Comparison of ENCODE assay signal across 8 mouse cellular contexts in the genomic region with DNA sequence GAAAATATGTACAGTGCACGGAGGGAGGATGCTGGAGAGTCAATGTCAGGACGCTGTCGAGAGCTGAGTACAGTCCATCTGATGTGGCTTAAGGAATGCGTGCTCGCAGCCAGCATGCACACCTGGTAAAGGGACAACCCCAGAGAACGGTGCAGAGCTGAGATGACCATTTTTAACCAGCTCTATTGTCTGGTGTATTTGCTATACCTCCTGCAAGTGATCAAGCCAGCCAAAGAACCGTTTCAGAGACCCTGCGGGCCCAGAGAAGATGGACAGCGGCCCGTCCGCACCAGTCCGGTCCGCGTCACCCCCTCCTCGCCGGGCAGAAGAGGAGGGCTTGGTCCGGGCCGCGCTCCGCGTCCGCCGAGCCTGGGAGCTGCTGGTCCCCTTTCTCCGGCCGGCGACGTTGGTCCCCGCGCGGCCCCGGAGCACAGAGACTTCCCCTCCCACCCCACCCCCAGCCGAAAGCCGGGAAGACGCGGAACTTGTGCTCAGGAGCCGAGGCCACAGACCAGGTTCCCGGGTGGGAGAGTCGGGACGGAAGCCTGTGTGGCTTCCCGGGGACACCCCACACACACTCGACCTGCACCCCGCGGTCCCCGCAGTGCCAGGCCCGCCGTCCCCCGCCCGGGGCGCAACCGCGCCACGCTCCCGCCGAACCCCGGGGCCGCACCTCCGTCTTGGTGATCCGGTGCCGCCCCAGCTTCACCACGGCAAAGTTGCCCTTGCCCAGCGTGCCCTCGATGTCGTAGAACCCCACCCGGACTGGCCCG. TPM values are rescaled to one million over a fixed set of nuclear protein-coding genes. Genes with fewer than 3 reads are reported as not detected.
DNase-seq lines count a peak whose midpoint lies in the region; ATAC-seq and TF ChIP-seq lines count a peak whose summit lies in the region.

No protein-coding gene starts in this region.

- H3K27me3 ChIP-seq in Patski, result no peaks in the 10 kb centered on the region
- H3K27me3 ChIP-seq in hindbrain, embryonic 15.5 days, result no peaks in the 10 kb centered on the region
- no peaks in the 10 kb centered on the region for H3K27me3 ChIP-seq in liver, embryonic 11.5 days (replicated peaks; ENCODE audit: control insufficient read depth, insufficient read depth, low read length)

- CTCF ChIA-PET in Patski (lab: Charles Lee), result interaction anchor here (0.9 to 3.0 kb wide), 5 partner anchors 10 to 160 kb away, joined by 3 to 33 read pairs (median 3); no protein-coding TSS in a partner anchor

- H3K36me3 ChIP-seq in hindbrain, embryonic 15.5 days, result no peaks in the 10 kb centered on the region
- H3K36me3 ChIP-seq in liver, embryonic 11.5 days (ENCODE audit: control insufficient read depth, insufficient read depth, low read length), result no peaks in the 10 kb centered on the region

- H3K4me1 ChIP-seq in hindbrain, embryonic 15.5 days (replicated peaks), result peaks cover 19% of the 10 kb centered on the region
- peaks cover 6% of the 10 kb centered on the region; the same call in 1 of the 2 replicates for H3K4me1 ChIP-seq in liver, embryonic 11.5 days (replicated peaks; ENCODE audit: control insufficient read depth, insufficient read depth, low read length)

- in situ Hi-C loops in Patski (cut with MboI; ENCODE audit: low pct_unique_long_range_greater_than_20kb), result loop anchor here (5.0 to 25.0 kb wide), 2 partner anchors 156 to 321 kb away; no protein-coding TSS in a partner anchor

- peak; percentile 49 for ATAC-seq in Patski
- peak; percentile 49 for ATAC-seq in erythroblast, adult 5-6 weeks (replicated peaks; ENCODE audit: low FRiP score, poor library complexity, severe bottlenecking)
- peak; percentile 43 for ATAC-seq in hindbrain, embryonic 15.5 days (ENCODE audit: low FRiP score, low read depth)
- peak; percentile 61 for ATAC-seq in liver, embryonic 11.5 days (replicated peaks; ENCODE audit: low FRiP score)

- H3K9me3 ChIP-seq in hindbrain, embryonic 15.5 days, result no peaks in the 10 kb centered on the region
- no peaks in the 10 kb centered on the region for H3K9me3 ChIP-seq in liver, embryonic 11.5 days (ENCODE audit: control insufficient read depth, low read length)

- H3K9ac ChIP-seq in hindbrain, embryonic 15.5 days, result peak overlapping the region; percentile 93
- peak overlapping the region; percentile 92 for H3K9ac ChIP-seq in liver, embryonic 11.5 days (ENCODE audit: low read depth, low read length)

- no peak for TF ChIP-seq CTCF in left cerebral cortex, adult 2 months (IDR thresholded peaks at IDR 0.05)
- no peak for TF ChIP-seq CTCF in Patski (IDR thresholded peaks at IDR 0.05)

- H3K27ac ChIP-seq in left cerebral cortex, adult 2 months, result peak overlapping the region; percentile 98
- H3K27ac ChIP-seq in hindbrain, embryonic 15.5 days (replicated peaks), result peak overlapping the region; percentile 84
- peak overlapping the region; percentile 89 for H3K27ac ChIP-seq in liver, embryonic 11.5 days (ENCODE audit: low read depth, low read length)

- peak overlapping the region; percentile 70 for H3K4me2 ChIP-seq in hindbrain, embryonic 15.5 days
- peak overlapping the region; percentile 93 for H3K4me2 ChIP-seq in liver, embryonic 11.5 days

- DNase-seq in left cerebral cortex, adult 2 months (ENCODE audit: extremely low spot score in 1 of 2, low spot score in 2 of 2), result no peak
- no peak for DNase-seq in left cerebral cortex, adult 11 months (ENCODE audit: low spot score)
- no peak for DNase-seq in Patski (ENCODE audit: low read depth, low spot score)
- no peak for DNase-seq in liver, embryonic 11.5 days (ENCODE audit: low spot score)
- peak; percentile 6 for DNase-seq in natural killer cell, adult 2 months (ENCODE audit: low spot score in 2 of 2)
- no peak for DNase-seq in ovary, postnatal 36 days (ENCODE audit: low spot score)

- peak overlapping the region; percentile 98 for H3K4me3 ChIP-seq in left cerebral cortex, adult 2 months
- H3K4me3 ChIP-seq in hindbrain, embryonic 15.5 days, result peak overlapping the region; percentile 90
- H3K4me3 ChIP-seq in liver, embryonic 11.5 days (ENCODE audit: low read depth, low read length), result peak overlapping the region; percentile 89

- WGBS in hindbrain, embryonic 15.5 days, result under 1% methylated on average over 65 of the region's 65 CpGs
- WGBS in liver, embryonic 11.5 days, result under 1% methylated on average over 65 of the region's 65 CpGs

- POLR2A ChIA-PET in Patski (lab: Charles Lee), result interaction anchor here (0.9 kb wide), 1 partner anchor 159 kb away, joined by 4 read pairs; no protein-coding TSS in a partner anchor

- intact Hi-C loops in left cerebral cortex, adult 2 months (cut with DNase I), result loop anchor here (2.0 to 5.0 kb wide), 2 partner anchors 96 to 207 kb away; no protein-coding TSS in a partner anchor

RNA-seq across cellular contexts. Expression of a gene that starts 0.6 kb away (rescaled TPM):
- 10 to 100 TPM; 57.5 to 84.4 TPM for total RNA-seq in left cerebral cortex, adult 2 months (2021)
- polyA plus RNA-seq in Patski (2021), result 17.3 TPM
- total RNA-seq in erythroblast, adult 5-6 weeks (2015; ENCODE audit: low replicate concordance), result 47.6 and 53.6 TPM in 2 replicates
- total RNA-seq in erythroblast, adult 5-6 weeks (2017; ENCODE audit: low replicate concordance), result 57.9 and 60.9 TPM in 2 replicates
- 15.1 and 15.2 TPM in 2 replicates for polyA plus RNA-seq in hindbrain, embryonic 15.5 days (2015; fragmentation: Nextera tagmentation; extraction: Ambion mirVana)
- 14.2 and 15.8 TPM in 2 replicates for polyA plus RNA-seq in liver, embryonic 11.5 days (2014; fragmentation: Nextera tagmentation; extraction: Ambion mirVana)

RNA-seq across cellular contexts. Expression of a gene that starts 52.4 kb away (rescaled TPM):
- not detected for total RNA-seq in left cerebral cortex, adult 2 months (2021)
- polyA plus RNA-seq in Patski (2021), result not detected
- not detected in 2 replicates for total RNA-seq in erythroblast, adult 5-6 weeks (2015; ENCODE audit: low replicate concordance)
- total RNA-seq in erythroblast, adult 5-6 weeks (2017; ENCODE audit: low replicate concordance), result not detected in 2 replicates
- not detected in 2 replicates for polyA plus RNA-seq in hindbrain, embryonic 15.5 days (2015; fragmentation: Nextera tagmentation; extraction: Ambion mirVana)
- not detected in 2 replicates for polyA plus RNA-seq in liver, embryonic 11.5 days (2014; fragmentation: Nextera tagmentation; extraction: Ambion mirVana)

Comparison
In these comparisons a context has a peak if more than half of its experiments do, and no peak if none do; other contexts are left out.
1. DNase-seq: peak in natural killer cell, adult 2 months (2 of 2); none in left cerebral cortex, adult 2 months (0 of 2), left cerebral cortex, adult 11 months (single experiment), Patski (single experiment), liver, embryonic 11.5 days (single experiment) and ovary, postnatal 36 days (single experiment).
2. Peak in every context shown above with its lines, with median percentiles within 50 percentile points of each other: H3K27ac ChIP-seq, H3K4me3 ChIP-seq and ATAC-seq.